Mouse (Mus musculus) neural tube, embryonic 15.5 days (tissue): ENCODE measurements around the gene Lamtor2. TPM values are rescaled to one million over a fixed set of nuclear protein-coding genes. Genes with fewer than 3 reads are reported as not detected.
A peak's percentile ranks its signal among the peaks of the same experiment; 100 is the strongest.

Experiments used
- ATAC-seq: fragments of 200-750 bp; cut with Nextera tagmentation; 2 replicates; pipeline ENCODE4 v1.8.0; 2017; ENCODE audit warnings: mild to moderate bottlenecking, moderate TSS enrichment, moderate library complexity; ENCODE audit not compliant: low FRiP score
- H3K27ac ChIP-seq: fragments of 300-500 bp; sonication (generic); replicated peaks from 2 replicates; pipeline ENCODE4 v1.5.1; 2015; ENCODE audit warnings: mild to moderate bottlenecking, inconsistent platforms
- H3K27me3 ChIP-seq: fragments of 300-500 bp; sonication (generic); replicated peaks from 2 replicates; pipeline ENCODE4 v1.6.1; 2015; ENCODE audit warnings: inconsistent platforms
- H3K36me3 ChIP-seq: fragments of 300-500 bp; sonication (generic); 2 replicates; pipeline ENCODE4 v1.6.1; 2015; ENCODE audit warnings: inconsistent platforms
- H3K4me1 ChIP-seq: fragments of 300-500 bp; sonication (generic); 2 replicates; pipeline ENCODE4 v1.6.1; 2015; ENCODE audit warnings: inconsistent platforms
- H3K4me2 ChIP-seq: fragments of 300-500 bp; sonication (generic); 2 replicates; pipeline ENCODE4 v1.6.1; 2015; ENCODE audit warnings: inconsistent platforms, mild to moderate bottlenecking, moderate library complexity
- H3K4me3 ChIP-seq: fragments of 300-500 bp; sonication (generic); replicated peaks from 2 replicates; pipeline ENCODE4 v1.5.1; 2015; ENCODE audit warnings: mild to moderate bottlenecking, inconsistent platforms
- H3K9ac ChIP-seq: fragments of 300-500 bp; sonication (generic); replicated peaks from 2 replicates; pipeline ENCODE4 v1.6.1; 2015; ENCODE audit warnings: mild to moderate bottlenecking, inconsistent platforms
- H3K9me3 ChIP-seq: fragments of 300-500 bp; sonication (generic); replicated peaks from 2 replicates; pipeline ENCODE4 v1.6.1; 2016; ENCODE audit warnings: inconsistent platforms
- WGBS: fragments of 180-500 bp; shearing (Covaris S2); methylation state at CpG from one replicate; pipeline ENCODE4 v1.1.7; 2015; ENCODE audit warnings: mixed read lengths; 5-methylcytosine and 5-hydroxymethylcytosine counted together
- polyA plus RNA-seq: library from polyadenylated mRNA; unstranded; fragments of >200 nt; fragmentation: Nextera tagmentation; extraction: Ambion mirVana; gene quantifications from 2 replicates; pipeline ENCODE4 v1.2.1, GENCODE M21; 2015

The Lamtor2 gene
- polyA plus RNA-seq, 1 experiment from 2014 or later, result 193 TPM

GRCm38 (mm10) chr3:88520078-88520477 lies 32.8 kb downstream of the Lamtor2 start:
- no peak overlapping the region for H3K27ac ChIP-seq
- H3K4me3 ChIP-seq, result no peak overlapping the region
- H3K4me1 ChIP-seq, result no peaks in the 10 kb centered on the region; the same call in 1 of the 2 replicates
- no peak overlapping the region for H3K9ac ChIP-seq
- H3K4me2 ChIP-seq, result no peak overlapping the region
- H3K27me3 ChIP-seq, result no peaks in the 10 kb centered on the region
- H3K9me3 ChIP-seq, result no peaks in the 10 kb centered on the region
- H3K36me3 ChIP-seq, result 0 out of 2 replicates have a peak, but pooled peaks cover 8% of the 10 kb centered on the region
- ATAC-seq, result no peak
- WGBS, result 88% methylated on average over 2 of the region's 2 CpGs

- no peak overlapping the region for H3K4me2 ChIP-seq
- H3K4me1 ChIP-seq, result peaks cover under 1% of the 10 kb centered on the region
- H3K36me3 ChIP-seq, result no peaks in the 10 kb centered on the region
- WGBS, result 69% methylated on average over 4 of the region's 4 CpGs
- no peak for ATAC-seq
- no peaks in the 10 kb centered on the region for H3K9me3 ChIP-seq
- no peaks in the 10 kb centered on the region for H3K27me3 ChIP-seq
- no peak overlapping the region for H3K9ac ChIP-seq
- H3K4me3 ChIP-seq, result no peak overlapping the region
- no peak overlapping the region for H3K27ac ChIP-seq
Measured at GRCm38 (mm10) chr3:88518411-88518810, 34.5 kb downstream of the Lamtor2 start.

- H3K27me3 ChIP-seq, result no peaks in the 10 kb centered on the region
- no peak for ATAC-seq
- H3K9me3 ChIP-seq, result no peaks in the 10 kb centered on the region
- H3K4me1 ChIP-seq, result peaks cover 19% of the 10 kb centered on the region
- WGBS, result 71% methylated on average over 2 of the region's 2 CpGs
- no peak overlapping the region for H3K4me3 ChIP-seq
- H3K4me2 ChIP-seq, result no peak overlapping the region
- no peak overlapping the region for H3K27ac ChIP-seq
- H3K36me3 ChIP-seq, result no peaks in the 10 kb centered on the region
- H3K9ac ChIP-seq, result no peak overlapping the region
Measured at GRCm38 (mm10) chr3:88516407-88516806, 36.5 kb downstream of the Lamtor2 start.

- Histone ChIP-seq H3K27me3 (no peaks in the 10 kb centered on the region), H3K9ac (no peak overlapping the region), H3K27ac (no peak overlapping the region), H3K4me2 (no peak overlapping the region), H3K4me3 (no peak overlapping the region), H3K4me1 (peaks cover 29% of the 10 kb centered on the region), H3K9me3 (no peaks in the 10 kb centered on the region), H3K36me3 (no peaks in the 10 kb centered on the region)
- no peak for ATAC-seq
- WGBS, result 88% methylated on average over 2 of the region's 2 CpGs
Measured at GRCm38 (mm10) chr3:88515095-88515386, 37.8 kb downstream of the Lamtor2 start.

GRCm38 (mm10) chr3:88514231-88515094 lies 38.4 kb downstream of the Lamtor2 start:
- Histone ChIP-seq H3K27me3 (no peaks in the 10 kb centered on the region), H3K4me2 (no peak overlapping the region), H3K36me3 (no peaks in the 10 kb centered on the region), H3K4me1 (peaks cover 35% of the 10 kb centered on the region), H3K27ac (no peak overlapping the region), H3K9ac (no peak overlapping the region), H3K4me3 (no peak overlapping the region), H3K9me3 (no peaks in the 10 kb centered on the region)
- ATAC-seq, result no peak
- WGBS, result 82% methylated on average over 10 of the region's 10 CpGs

GRCm38 (mm10) chr3:88513546-88514115 lies 39.2 kb downstream of the Lamtor2 start:
- 86% methylated on average over 7 of the region's 7 CpGs for WGBS
- no peak for ATAC-seq
- Histone ChIP-seq H3K9me3 (no peaks in the 10 kb centered on the region), H3K27me3 (no peaks in the 10 kb centered on the region), H3K4me1 (peaks cover 39% of the 10 kb centered on the region), H3K36me3 (no peaks in the 10 kb centered on the region), H3K27ac (no peak overlapping the region), H3K4me2 (no peak overlapping the region), H3K4me3 (no peak overlapping the region), H3K9ac (no peak overlapping the region)

DNA sequence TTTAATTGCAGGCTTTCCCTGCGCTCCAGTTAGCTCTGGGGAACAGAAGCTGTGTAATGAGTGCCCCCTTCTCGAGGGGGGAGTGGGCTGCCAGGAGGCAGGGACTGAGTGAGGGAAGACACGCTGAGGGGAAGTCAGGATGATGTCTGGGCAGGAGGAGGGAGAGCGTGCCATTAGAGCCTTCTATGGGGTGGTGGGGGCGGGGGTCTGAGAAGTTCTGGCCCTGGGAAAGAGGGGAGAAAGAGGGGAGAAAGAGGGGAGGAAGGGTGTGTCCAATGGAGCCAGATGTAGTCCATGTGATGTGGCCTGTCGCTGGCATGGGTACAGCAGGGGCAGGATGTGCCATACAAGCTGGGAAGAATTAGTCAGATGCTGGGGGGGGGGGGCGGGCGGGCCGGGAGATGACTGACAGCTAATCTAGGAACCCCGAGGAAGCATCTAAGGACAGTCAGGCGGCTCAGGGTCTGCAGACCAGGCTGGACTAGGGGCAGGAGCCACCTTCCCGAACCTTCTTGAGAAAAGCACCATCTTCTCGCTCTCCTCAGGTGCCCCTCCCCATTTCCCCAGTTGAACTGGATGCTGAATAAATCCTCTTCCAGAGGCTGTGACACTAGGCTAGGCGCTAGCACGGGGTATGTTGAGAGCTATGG lies 39.9 kb downstream of the Lamtor2 start:
- ATAC-seq, result no peak
- H3K9me3 ChIP-seq, result no peaks in the 10 kb centered on the region
- WGBS, result 49% methylated on average over 15 of the region's 15 CpGs
- no peak overlapping the region; the same call in 1 of the 2 replicates for H3K9ac ChIP-seq
- H3K36me3 ChIP-seq, result no peaks in the 10 kb centered on the region
- H3K4me3 ChIP-seq, result no peak overlapping the region
- H3K27ac ChIP-seq, result 0 out of 2 replicates have a peak overlapping the region, but pooled peaks have one; percentile 30
- H3K27me3 ChIP-seq, result no peaks in the 10 kb centered on the region
- peaks cover 39% of the 10 kb centered on the region for H3K4me1 ChIP-seq
- H3K4me2 ChIP-seq, result no peak overlapping the region

DNA sequence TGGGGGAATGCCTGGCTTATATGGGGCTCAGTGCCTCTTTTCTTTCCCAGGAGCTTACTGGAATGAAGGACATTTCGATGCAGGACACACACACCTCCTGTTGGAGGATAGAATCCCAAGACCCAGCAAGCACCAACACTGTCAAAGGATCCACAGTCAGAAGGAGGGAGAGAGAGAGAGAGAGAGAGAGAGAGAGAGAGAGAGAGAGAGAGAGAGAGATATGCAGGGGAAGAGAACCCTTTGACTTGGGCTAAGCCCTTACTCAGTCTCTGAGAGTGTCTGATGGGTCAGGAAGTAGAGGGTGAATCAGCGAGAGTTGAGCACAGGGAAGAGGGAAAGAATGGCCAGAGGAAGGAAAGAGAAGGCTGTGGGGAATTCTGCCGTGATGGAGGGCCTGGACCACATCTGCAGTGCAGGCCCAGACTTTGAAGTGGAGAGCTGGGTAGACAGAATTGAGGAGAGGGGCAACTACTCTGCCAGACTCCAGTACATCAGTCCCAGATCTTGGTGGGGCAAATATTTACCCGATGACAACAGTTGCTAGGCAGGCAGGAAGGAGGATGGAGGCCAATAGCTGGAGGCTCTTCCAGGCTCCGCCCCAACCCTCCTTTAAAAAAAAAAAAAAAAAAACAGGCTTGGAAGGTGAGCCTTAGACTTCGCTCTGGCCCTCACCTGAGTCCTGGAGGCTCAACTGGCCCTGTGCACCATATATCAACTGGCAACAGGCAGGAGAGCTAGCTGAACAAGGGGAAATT lies 40.6 kb downstream of the Lamtor2 start:
- H3K4me1 ChIP-seq, result peaks cover 39% of the 10 kb centered on the region
- H3K36me3 ChIP-seq, result no peaks in the 10 kb centered on the region
- 40% methylated on average over 6 of the region's 6 CpGs for WGBS
- H3K27me3 ChIP-seq, result no peaks in the 10 kb centered on the region
- H3K4me2 ChIP-seq, result no peak overlapping the region
- no peaks in the 10 kb centered on the region for H3K9me3 ChIP-seq
- no peak overlapping the region; the same call in 1 of the 2 replicates for H3K9ac ChIP-seq
- no peak for ATAC-seq
- H3K27ac ChIP-seq, result 0 out of 2 replicates have a peak overlapping the region, but pooled peaks have one; percentile 30
- H3K4me3 ChIP-seq, result no peak overlapping the region

DNA sequence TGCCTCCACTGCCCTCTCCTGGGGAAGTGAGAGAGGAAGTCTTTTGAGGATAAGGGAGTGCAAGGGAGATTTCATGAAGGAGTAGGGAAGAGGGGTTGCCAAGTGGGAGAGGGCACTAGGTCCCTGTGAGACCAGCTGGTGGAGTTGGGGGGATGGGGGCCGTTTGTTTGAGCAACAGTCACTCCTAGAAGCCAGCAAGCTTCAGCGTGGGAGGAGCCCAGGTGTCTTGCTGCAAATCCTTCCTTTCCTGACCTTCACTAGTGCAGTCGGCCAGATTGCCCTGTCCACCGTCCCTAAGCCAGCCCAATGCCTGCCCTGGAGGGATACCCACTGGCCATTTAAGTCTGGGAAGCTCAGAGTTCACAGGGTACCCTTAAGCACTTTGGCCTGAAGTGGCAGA lies 41.3 kb downstream of the Lamtor2 start:
- Histone ChIP-seq H3K27me3 (no peaks in the 10 kb centered on the region), H3K4me3 (no peak overlapping the region), H3K36me3 (no peaks in the 10 kb centered on the region), H3K27ac (0 out of 2 replicates have a peak overlapping the region, but pooled peaks have one; percentile 30), H3K9ac (no peak overlapping the region), H3K9me3 (no peaks in the 10 kb centered on the region), H3K4me1 (peaks cover 39% of the 10 kb centered on the region), H3K4me2 (no peak overlapping the region)
- ATAC-seq, result no peak
- WGBS, result 64% methylated on average over 4 of the region's 4 CpGs

DNA sequence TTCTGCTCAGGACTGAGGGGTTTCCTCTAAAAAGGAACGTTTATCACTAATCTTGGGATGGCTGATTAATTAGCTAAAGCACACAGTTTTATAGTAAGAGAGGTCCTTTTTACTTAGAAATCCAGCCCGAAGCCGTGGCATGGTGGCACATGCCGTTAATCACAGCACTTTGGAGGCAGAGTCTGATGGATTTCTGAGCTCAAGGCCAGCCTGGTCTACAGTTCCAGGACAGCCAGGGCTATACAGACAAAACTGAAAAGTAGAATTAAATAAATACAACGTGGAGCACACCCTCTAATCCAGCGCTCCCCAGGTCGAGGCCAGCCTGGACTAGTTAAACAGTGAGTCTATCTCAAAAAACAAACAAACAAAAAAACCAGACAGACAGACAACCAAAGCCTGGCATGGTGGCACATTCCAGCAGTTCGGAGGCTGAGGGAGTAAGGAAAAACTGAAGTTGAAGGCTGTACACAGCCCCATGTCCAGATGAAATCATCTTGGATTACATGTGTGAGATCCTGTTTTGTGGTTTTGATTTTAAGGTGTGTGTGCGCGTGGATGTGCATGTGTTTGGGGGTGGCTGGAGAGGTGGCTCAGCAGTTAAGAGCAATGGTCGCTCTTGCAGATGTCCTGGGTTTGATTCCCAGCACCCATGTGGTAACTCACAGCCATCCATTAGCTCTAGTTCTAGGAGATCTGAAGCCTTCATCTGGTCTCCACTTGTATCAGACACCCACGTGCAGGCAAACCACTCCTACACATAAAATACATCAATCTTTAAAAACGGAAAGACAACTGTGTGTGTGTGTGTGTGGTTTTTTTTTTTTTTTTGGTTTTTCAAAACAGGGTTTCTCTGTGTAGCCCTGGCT lies 42.2 kb downstream of the Lamtor2 start:
- H3K4me3 ChIP-seq, result peak overlapping the region; percentile 39
- no peak for ATAC-seq
- no peaks in the 10 kb centered on the region for H3K9me3 ChIP-seq
- peak overlapping the region; percentile 60 for H3K4me2 ChIP-seq
- H3K27me3 ChIP-seq, result no peaks in the 10 kb centered on the region
- WGBS, result 49% methylated on average over 13 of the region's 13 CpGs
- peak overlapping the region; percentile 46; the same call in 1 of the 2 replicates for H3K9ac ChIP-seq
- H3K4me1 ChIP-seq, result peaks cover 39% of the 10 kb centered on the region
- H3K36me3 ChIP-seq, result no peaks in the 10 kb centered on the region
- H3K27ac ChIP-seq, result peak overlapping the region; percentile 88
